Mouse (Mus musculus): ENCODE data around the gene Ache. TPM values are rescaled to one million over a fixed set of nuclear protein-coding genes. Genes with fewer than 3 reads are reported as not detected.

Ache gene
- polyA plus RNA-seq, 1 experiment from 2014 or later = 18.3 TPM

DNA sequence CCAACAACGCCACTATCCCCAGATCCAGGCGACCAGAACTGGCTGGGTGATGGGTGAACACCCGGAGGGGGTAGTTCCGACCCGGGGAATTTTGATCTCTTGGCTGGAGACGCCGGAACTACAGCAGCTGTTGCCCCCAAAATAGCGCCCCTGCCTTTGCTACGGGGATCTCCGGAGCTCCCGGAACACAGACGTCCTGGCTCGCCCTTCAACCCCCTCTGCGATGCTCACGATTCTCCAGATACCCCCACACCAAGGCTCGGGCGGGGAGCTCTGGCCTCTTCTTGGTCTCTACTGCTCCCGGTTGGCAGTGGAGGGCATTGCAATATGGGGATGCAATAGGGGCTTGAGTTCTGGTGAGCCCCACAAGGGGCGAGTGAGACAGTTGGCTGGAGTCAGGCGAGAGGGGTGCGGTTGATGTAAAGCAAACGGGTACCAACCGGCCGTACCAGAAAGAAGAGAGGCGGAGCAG is 1.7 kb downstream of the Ache start:
- H3K9me3 ChIP-seq = no peaks in the 10 kb centered on the region
- H3K9ac ChIP-seq = peak overlapping the region; percentile 15; the same call in 1 of the 2 replicates
- H3K4me3 ChIP-seq = peak overlapping the region; percentile 47
- peak overlapping the region; percentile 75 for H3K4me2 ChIP-seq (replicated peaks)
- no peaks in the 10 kb centered on the region for H3K36me3 ChIP-seq
- peaks cover 76% of the 10 kb centered on the region for H3K27me3 ChIP-seq
- H3K4me1 ChIP-seq = peaks cover 24% of the 10 kb centered on the region
- WGBS = 2% methylated on average over 25 of the region's 25 CpGs
- no peak overlapping the region for H3K27ac ChIP-seq
- ATAC-seq (ENCODE audit: low FRiP score, low read depth) = no peak; the same call in 1 of the 2 replicates

DNA sequence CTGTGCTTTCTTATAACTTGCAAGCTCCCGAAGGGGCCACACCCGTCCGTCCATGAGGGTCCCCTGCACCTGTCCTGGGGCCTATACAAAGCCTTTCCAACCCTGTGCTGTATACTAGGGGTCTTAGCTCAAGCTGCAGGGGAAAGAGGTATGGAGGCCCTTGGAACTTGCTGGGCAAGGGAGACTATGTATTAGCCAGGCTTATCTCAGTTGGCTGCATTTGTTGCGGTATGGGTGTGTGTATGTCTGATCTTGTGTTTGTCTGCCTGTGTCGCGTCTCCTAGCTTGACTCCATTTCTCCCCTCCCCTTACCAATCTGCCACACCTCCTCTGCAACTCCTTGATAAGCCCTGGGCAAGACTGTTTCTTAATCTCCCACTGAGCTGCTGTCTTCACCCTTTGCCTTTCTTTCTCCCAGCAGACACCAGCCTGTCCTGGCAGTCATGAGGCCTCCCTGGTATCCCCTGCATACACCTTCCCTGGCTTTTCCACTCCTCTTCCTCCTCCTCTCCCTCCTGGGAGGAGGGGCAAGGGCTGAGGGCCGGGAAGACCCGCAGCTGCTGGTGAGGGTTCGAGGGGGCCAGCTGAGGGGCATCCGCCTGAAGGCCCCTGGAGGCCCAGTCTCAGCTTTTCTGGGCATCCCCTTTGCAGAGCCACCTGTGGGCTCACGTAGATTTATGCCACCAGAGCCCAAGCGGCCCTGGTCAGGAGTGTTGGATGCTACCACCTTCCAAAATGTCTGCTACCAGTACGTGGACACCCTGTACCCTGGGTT is 2.5 kb downstream of the Ache start:
- peak overlapping the region; percentile 47 for H3K4me3 ChIP-seq
- peaks cover 76% of the 10 kb centered on the region for H3K27me3 ChIP-seq
- no peak for ATAC-seq (ENCODE audit: low FRiP score, low read depth)
- no peak overlapping the region for H3K27ac ChIP-seq
- H3K4me1 ChIP-seq = peaks cover 26% of the 10 kb centered on the region
- H3K36me3 ChIP-seq = 0 out of 2 replicates have a peak, but pooled peaks cover under 1% of the 10 kb centered on the region
- no peaks in the 10 kb centered on the region for H3K9me3 ChIP-seq
- peak overlapping the region; percentile 15 for H3K9ac ChIP-seq
- WGBS = 54% methylated on average over 13 of the region's 13 CpGs
- H3K4me2 ChIP-seq (replicated peaks) = peak overlapping the region; percentile 75

DNA sequence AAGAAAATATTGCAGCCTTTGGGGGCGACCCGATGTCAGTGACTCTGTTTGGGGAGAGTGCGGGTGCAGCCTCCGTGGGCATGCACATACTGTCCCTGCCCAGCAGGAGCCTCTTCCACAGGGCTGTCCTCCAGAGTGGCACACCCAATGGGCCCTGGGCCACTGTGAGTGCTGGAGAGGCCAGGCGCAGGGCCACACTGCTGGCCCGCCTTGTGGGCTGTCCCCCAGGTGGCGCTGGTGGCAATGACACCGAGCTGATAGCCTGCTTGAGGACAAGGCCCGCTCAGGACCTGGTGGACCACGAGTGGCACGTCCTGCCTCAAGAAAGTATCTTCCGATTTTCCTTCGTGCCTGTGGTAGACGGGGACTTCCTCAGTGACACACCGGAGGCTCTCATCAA is 3.4 kb downstream of the Ache start:
- H3K36me3 ChIP-seq = peaks cover 10% of the 10 kb centered on the region
- WGBS = 22% methylated on average over 15 of the region's 15 CpGs
- no peaks in the 10 kb centered on the region for H3K9me3 ChIP-seq
- H3K27ac ChIP-seq = no peak overlapping the region
- H3K4me3 ChIP-seq = peak overlapping the region; percentile 47; the same call in 1 of the 2 replicates
- peaks cover 70% of the 10 kb centered on the region for H3K27me3 ChIP-seq
- no peak overlapping the region for H3K9ac ChIP-seq
- H3K4me2 ChIP-seq (replicated peaks) = no peak overlapping the region; the same call in 1 of the 2 replicates
- ATAC-seq (ENCODE audit: low FRiP score, low read depth) = no peak
- peaks cover 34% of the 10 kb centered on the region for H3K4me1 ChIP-seq

DNA sequence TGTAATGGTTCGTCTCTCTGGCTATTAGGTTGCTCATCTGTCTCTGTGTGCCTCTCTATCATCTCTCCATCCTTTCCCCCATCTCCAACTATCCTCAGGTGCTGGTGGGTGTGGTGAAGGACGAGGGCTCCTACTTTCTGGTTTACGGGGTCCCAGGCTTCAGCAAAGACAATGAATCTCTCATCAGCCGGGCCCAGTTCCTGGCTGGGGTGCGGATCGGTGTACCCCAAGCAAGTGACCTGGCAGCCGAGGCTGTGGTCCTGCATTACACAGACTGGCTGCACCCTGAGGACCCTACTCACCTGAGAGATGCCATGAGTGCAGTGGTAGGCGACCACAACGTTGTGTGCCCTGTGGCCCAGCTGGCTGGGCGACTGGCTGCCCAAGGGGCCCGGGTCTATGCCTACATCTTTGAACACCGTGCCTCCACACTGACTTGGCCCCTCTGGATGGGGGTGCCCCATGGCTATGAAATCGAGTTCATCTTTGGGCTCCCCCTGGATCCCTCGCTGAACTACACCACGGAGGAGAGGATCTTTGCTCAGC is 4.1 kb downstream of the Ache start:
- H3K36me3 ChIP-seq = peaks cover 18% of the 10 kb centered on the region
- H3K9ac ChIP-seq = no peak overlapping the region
- peak overlapping the region; percentile 14; the same call in 1 of the 2 replicates for H3K4me2 ChIP-seq (replicated peaks)
- peaks cover 65% of the 10 kb centered on the region for H3K27me3 ChIP-seq
- H3K9me3 ChIP-seq = no peaks in the 10 kb centered on the region
- WGBS = 76% methylated on average over 15 of the region's 15 CpGs
- H3K4me3 ChIP-seq = no peak overlapping the region
- no peak for ATAC-seq (ENCODE audit: low FRiP score, low read depth)
- H3K27ac ChIP-seq = no peak overlapping the region
- H3K4me1 ChIP-seq = peaks cover 34% of the 10 kb centered on the region

DNA sequence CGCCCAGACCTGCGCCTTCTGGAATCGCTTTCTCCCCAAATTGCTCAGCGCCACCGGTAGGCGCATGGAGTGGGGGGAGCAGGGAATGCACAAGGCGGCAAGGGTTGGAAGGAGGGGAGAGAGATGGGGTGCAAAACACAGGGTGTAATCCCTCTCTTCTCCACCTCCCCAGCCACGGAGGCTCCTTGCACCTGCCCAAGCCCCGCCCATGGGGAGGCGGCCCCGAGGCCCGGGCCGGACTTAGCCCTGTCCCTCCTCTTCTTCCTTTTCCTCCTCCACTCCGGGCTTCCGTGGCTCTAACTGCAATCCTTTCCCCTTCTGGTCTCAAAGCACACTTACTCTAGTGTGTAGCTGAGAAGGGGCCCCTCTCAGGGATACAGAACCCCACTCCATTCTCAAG is 6.0 kb downstream of the Ache start:
- Histone ChIP-seq H3K4me3 (peak overlapping the region; percentile 61), H3K27ac (no peak overlapping the region; the same call in 1 of the 2 replicates), H3K36me3 (peaks cover 36% of the 10 kb centered on the region), H3K4me2 (replicated peaks) (peak overlapping the region; percentile 100), H3K9ac (peak overlapping the region; percentile 78), H3K4me1 (peaks cover 22% of the 10 kb centered on the region), H3K9me3 (no peaks in the 10 kb centered on the region), H3K27me3 (peaks cover 49% of the 10 kb centered on the region)
- WGBS = 1% methylated on average over 15 of the region's 15 CpGs
- ATAC-seq (ENCODE audit: low FRiP score, low read depth) = 0 out of 2 replicates have a peak, but pooled peaks have one; percentile 13

DNA sequence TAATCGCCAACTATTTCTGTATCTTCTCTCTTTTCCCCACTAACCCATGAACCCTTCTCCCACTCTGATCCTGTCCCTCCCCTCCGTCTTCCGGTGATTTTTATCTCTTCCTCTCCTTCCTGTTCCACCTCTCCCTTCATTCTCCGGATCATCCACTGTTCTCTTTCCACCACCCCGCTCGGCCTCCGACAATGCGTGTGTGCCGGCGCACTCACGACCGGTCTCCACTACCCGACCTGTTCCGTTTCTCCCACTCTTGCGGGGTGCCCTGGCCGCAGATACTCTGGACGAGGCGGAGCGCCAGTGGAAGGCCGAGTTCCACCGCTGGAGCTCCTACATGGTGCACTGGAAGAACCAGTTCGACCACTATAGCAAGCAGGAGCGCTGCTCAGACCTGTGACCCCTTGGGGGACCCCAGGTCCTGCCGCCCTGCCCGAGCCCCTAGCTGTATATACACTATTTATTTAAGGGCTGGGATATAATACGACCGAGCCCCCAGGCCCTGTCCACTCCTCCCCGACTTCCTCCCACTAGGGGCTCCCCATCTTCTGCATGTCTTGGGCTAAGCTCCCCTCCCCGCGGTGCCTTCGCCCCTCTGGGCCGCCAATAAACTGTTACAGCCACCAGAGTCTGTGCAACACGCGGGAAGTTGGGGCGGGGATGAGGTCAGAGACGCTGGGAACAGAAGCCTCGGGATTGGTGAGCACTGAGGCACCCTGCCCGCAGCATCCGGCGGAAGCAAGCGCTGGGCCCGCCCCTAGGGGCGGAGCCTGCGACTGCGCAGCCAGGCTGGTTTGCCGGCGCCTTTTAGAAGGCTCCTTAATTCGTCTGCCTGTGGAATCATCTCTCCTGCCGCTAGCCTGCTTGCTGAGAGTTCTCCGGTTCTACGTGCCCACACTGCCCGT is 6.8 kb downstream of the Ache start, which contains the start of gene Ufsp1:
Gene Ufsp1, plus strand, starts transcription at position 791 of the 905 bp plus-strand sequence.
- H3K9ac ChIP-seq = peak within 1 kb of the TSS; percentile 84
- H3K9me3 ChIP-seq = no peaks in the 10 kb centered on the region
- peak within 1 kb of the TSS; percentile 100 for H3K4me2 ChIP-seq (replicated peaks)
- ATAC-seq (ENCODE audit: low FRiP score, low read depth) = peak; percentile 95
- peaks cover 42% of the 10 kb centered on the region for H3K27me3 ChIP-seq
- H3K4me1 ChIP-seq = peaks cover 18% of the 10 kb centered on the region
- under 1% methylated on average over 52 of the region's 52 CpGs for WGBS
- peak within 1 kb of the TSS; percentile 85 for H3K27ac ChIP-seq
- peaks cover 44% of the 10 kb centered on the region for H3K36me3 ChIP-seq
- H3K4me3 ChIP-seq = peak within 1 kb of the TSS; percentile 61

DNA sequence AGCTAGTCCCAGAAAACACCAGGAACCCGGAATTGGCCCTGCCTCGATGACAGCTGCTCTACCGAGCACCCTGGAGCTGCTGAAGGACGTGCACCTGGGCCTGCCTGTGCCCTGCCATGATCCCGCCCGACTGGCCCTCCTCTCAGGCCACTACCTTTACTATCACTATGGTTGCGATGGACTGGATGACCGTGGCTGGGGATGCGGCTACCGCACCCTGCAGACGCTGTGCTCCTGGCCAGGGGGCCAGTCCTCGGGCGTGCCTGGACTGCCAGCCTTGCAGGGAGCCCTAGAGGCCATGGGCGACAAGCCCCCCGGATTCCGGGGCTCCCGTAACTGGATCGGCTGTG is 7.4 kb downstream of the Ache start:
- peak overlapping the region; percentile 100 for H3K4me2 ChIP-seq (replicated peaks)
- 7% methylated on average over 18 of the region's 18 CpGs for WGBS
- peaks cover 36% of the 10 kb centered on the region for H3K27me3 ChIP-seq
- H3K9ac ChIP-seq = peak overlapping the region; percentile 84
- H3K9me3 ChIP-seq = no peaks in the 10 kb centered on the region
- peaks cover 18% of the 10 kb centered on the region for H3K4me1 ChIP-seq
- H3K27ac ChIP-seq = peak overlapping the region; percentile 85
- H3K36me3 ChIP-seq = peaks cover 50% of the 10 kb centered on the region
- ATAC-seq (ENCODE audit: low FRiP score, low read depth) = peak; percentile 66
- H3K4me3 ChIP-seq = peak overlapping the region; percentile 61

DNA sequence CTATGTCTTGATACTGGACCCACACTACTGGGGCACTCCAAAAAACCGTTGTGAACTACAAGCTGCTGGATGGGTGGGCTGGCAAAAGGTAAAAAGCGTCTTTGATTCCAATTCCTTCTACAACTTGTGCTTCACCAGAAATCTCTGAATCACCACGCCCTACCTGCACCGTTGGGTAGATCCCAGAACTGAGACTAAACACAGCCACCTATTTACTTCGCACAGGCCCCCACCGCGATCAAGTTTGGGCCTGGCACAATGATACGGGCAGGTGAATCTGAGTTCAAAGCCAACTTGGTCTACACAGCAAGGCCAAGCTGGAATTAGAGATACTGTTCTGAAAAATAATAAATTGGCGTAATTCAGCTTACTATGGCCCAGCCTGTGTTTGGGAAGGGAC is 8.0 kb downstream of the Ache start:
- H3K4me3 ChIP-seq = peak overlapping the region; percentile 61
- peaks cover 56% of the 10 kb centered on the region for H3K36me3 ChIP-seq

DNA sequence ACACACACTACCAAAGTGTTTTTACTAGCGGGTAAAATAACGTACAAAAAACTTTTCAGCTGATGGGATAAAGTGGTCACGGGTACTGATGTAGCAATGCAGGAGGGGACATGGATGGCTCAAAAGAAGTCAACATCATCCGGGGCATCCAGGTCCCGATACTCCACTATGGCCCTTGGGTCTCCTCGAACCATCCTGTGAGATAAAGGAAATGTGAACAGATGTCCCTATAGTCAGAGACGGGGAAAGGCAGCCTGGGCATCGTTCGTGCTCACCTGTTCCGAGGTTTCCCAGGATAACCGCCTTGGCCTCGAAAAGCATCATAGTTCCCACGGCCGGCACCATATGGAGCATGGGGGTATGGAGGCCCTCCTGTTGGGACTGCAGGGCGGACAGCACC is 8.4 kb downstream of the Ache start:
- peaks cover 26% of the 10 kb centered on the region for H3K27me3 ChIP-seq
- peaks cover 60% of the 10 kb centered on the region for H3K36me3 ChIP-seq
- no peak overlapping the region for H3K27ac ChIP-seq
- no peak overlapping the region for H3K9ac ChIP-seq
- WGBS = 89% methylated on average over 15 of the region's 15 CpGs
- peaks cover 18% of the 10 kb centered on the region for H3K4me1 ChIP-seq
- no peak for ATAC-seq (ENCODE audit: low FRiP score, low read depth)
- no peaks in the 10 kb centered on the region for H3K9me3 ChIP-seq
- H3K4me3 ChIP-seq = no peak overlapping the region
- H3K4me2 ChIP-seq (replicated peaks) = no peak overlapping the region

More for the DNA sequence above, 8.0 kb downstream of the Ache start:
- Histone ChIP-seq H3K27ac (peak overlapping the region; percentile 85; the same call in 1 of the 2 replicates), H3K4me1 (peaks cover 18% of the 10 kb centered on the region), H3K27me3 (peaks cover 30% of the 10 kb centered on the region), H3K4me2 (replicated peaks) (peak overlapping the region; percentile 100), H3K9ac (peak overlapping the region; percentile 84), H3K9me3 (no peaks in the 10 kb centered on the region)
- WGBS = 80% methylated on average over 9 of the region's 9 CpGs
- no peak for ATAC-seq (ENCODE audit: low FRiP score, low read depth)

DNA sequence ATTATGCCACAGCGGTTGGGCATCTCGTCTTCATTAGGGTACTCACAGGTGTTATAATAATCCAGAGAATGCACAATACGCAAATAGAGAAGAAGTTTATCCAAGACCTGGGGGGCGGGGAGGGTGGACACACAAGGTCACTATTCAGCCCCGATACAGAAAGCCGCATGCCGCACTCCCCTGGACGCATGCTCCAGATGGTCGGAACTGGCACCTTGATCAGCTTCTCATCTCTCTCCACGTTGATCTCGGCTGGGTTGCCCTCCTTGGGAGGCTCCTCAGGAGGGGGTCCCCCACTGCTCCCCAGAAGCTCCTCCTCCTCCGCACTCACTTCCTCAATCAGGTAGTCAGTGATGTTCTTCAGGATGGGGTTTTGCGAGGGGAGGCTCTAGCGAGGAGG is 9.8 kb downstream of the Ache start:
- Histone ChIP-seq H3K27me3 (peaks cover 12% of the 10 kb centered on the region), H3K4me1 (peaks cover 18% of the 10 kb centered on the region), H3K9me3 (no peaks in the 10 kb centered on the region), H3K27ac (no peak overlapping the region), H3K4me2 (replicated peaks) (no peak overlapping the region), H3K36me3 (peaks cover 74% of the 10 kb centered on the region), H3K9ac (no peak overlapping the region), H3K4me3 (no peak overlapping the region)
- WGBS = 89% methylated on average over 14 of the region's 14 CpGs
- no peak for ATAC-seq (ENCODE audit: low FRiP score, low read depth)

DNA sequence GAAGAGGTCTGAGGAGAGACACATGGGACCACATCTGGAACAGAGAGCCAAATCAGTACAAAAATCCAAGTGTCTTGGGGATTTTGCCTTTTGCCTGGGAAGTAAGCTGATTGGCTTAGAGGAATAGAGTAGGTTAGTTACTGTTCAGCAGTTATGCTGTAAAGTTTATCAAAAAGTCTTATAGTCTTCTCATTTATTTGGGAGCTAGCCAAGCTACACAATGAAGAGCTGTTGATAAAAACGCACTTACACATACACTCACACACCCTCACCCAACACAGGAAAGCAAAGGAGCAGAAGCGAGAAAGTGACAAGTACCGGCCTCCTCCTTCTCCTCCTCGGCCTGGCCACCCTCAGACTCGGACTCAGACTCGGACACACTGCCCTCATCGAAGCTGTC is 11.9 kb downstream of the Ache start:
- H3K27ac ChIP-seq = no peak overlapping the region
- no peak overlapping the region for H3K4me3 ChIP-seq
- H3K4me1 ChIP-seq = peaks cover 20% of the 10 kb centered on the region
- ATAC-seq (ENCODE audit: low FRiP score, low read depth) = no peak
- no peaks in the 10 kb centered on the region for H3K9me3 ChIP-seq
- no peak overlapping the region for H3K9ac ChIP-seq
- H3K36me3 ChIP-seq = peaks cover 95% of the 10 kb centered on the region
- 94% methylated on average over 7 of the region's 7 CpGs for WGBS
- H3K4me2 ChIP-seq (replicated peaks) = no peak overlapping the region
- no peaks in the 10 kb centered on the region for H3K27me3 ChIP-seq
